Mouse (Mus musculus) C2C12 (cell line): ENCODE measurements around the gene Fam129b.

ENCODE experiments used
- CEBPB ChIP-seq: IDR thresholded peaks from one replicate; pipeline ENCODE4 v1.6.1; 2011; ENCODE audit warnings: low read depth, mild to moderate bottlenecking, control low read depth, moderate library complexity
- CTCF ChIP-seq: IDR thresholded peaks from one replicate; pipeline ENCODE4 v1.5.1; 2011; ENCODE audit not compliant: control insufficient read depth, insufficient read depth, insufficient read length
- FOSL1 ChIP-seq: IDR thresholded peaks from one replicate; pipeline ENCODE4 v1.8.0; 2011; ENCODE audit warnings: mild to moderate bottlenecking, low read length; ENCODE audit not compliant: poor library complexity, insufficient read depth, severe bottlenecking
- MAX ChIP-seq: IDR thresholded peaks from one replicate; pipeline ENCODE4 v1.6.1; 2011; ENCODE audit warnings: mild to moderate bottlenecking, control low read depth
- MYOD1 ChIP-seq: IDR thresholded peaks from one replicate; pipeline ENCODE4 v1.6.1; 2011; ENCODE audit warnings: low read depth; ENCODE audit not compliant: control insufficient read depth, insufficient read length
- MYOG ChIP-seq: IDR thresholded peaks from one replicate; pipeline ENCODE4 v1.6.1; 2011; ENCODE audit not compliant: control insufficient read depth, insufficient read length; ENCODE audit errors: extremely low read depth
- USF1 ChIP-seq: IDR thresholded peaks from one replicate; pipeline ENCODE4 v1.6.1; 2011; ENCODE audit warnings: low read depth, mild to moderate bottlenecking, control low read depth, moderate library complexity

DNA sequence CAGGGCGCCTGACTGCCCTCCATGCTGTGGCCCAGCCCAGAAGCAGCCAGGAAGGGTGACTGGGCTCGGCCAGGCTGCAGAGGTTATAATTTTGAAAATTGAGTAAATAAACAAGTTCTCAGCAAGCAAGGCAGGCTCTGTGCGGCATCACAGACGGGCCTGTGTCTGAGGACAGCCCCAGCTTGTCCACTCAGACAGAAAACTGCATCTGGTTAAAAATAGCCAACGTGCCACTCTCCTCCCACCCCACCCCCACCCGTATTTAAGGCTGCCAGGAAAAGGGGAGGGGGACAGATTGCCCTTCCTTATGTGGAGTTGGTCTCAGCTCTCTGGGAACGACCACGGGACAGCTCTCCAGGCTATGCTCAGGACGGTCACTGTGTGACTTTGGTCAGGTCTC, 12.1 kb downstream of the Fam129b start:
- TF ChIP-seq CTCF (no peak), USF1 (no peak), MYOD1 (no peak), FOSL1 (no peak), CEBPB (no peak), MYOG (no peak), MAX (no peak)
